Mouse (Mus musculus) hindbrain, embryonic 16.5 days (tissue): ENCODE data around the gene Nacc2. TPM values are rescaled to one million over a fixed set of nuclear protein-coding genes. Genes with fewer than 3 reads are reported as not detected.

Experiments used
- ATAC-seq: fragments of 200-750 bp; cut with Nextera tagmentation; 2 replicates; pipeline ENCODE4 v1.8.0; 2017; ENCODE audit warnings: moderate TSS enrichment, moderate library complexity
- H3K27ac ChIP-seq: fragments of 300-500 bp; sonication (generic); 2 replicates; pipeline ENCODE4 v1.5.1; 2014; ENCODE audit warnings: low read depth, mild to moderate bottlenecking, control low read depth, low read length, moderate library complexity
- H3K27me3 ChIP-seq: fragments of 300-500 bp; sonication (generic); replicated peaks from 2 replicates; pipeline ENCODE4 v1.6.1; 2014; ENCODE audit warnings: low read length; ENCODE audit not compliant: control insufficient read depth, insufficient read depth
- H3K36me3 ChIP-seq: fragments of 300-500 bp; sonication (generic); 2 replicates; pipeline ENCODE4 v1.6.1; 2014; ENCODE audit warnings: mild to moderate bottlenecking, low read length, moderate library complexity, mixed read lengths; ENCODE audit not compliant: control insufficient read depth, insufficient read depth
- H3K4me1 ChIP-seq: fragments of 300-500 bp; sonication (generic); 2 replicates; pipeline ENCODE4 v1.6.1; 2014; ENCODE audit warnings: low read depth, low read length; ENCODE audit not compliant: control insufficient read depth, insufficient read depth
- H3K4me2 ChIP-seq: fragments of 300-500 bp; sonication (generic); 2 replicates; pipeline ENCODE4 v1.6.1; 2014; ENCODE audit warnings: mild to moderate bottlenecking, low read length, control low read depth, moderate library complexity
- H3K4me3 ChIP-seq: fragments of 300-500 bp; sonication (generic); 2 replicates; pipeline ENCODE4 v1.5.1; 2014; ENCODE audit warnings: mild to moderate bottlenecking, low read length, control low read depth, moderate library complexity
- H3K9ac ChIP-seq: fragments of 300-500 bp; sonication (generic); 2 replicates; pipeline ENCODE4 v1.6.1; 2014; ENCODE audit warnings: low read depth, mild to moderate bottlenecking, control low read depth, low read length, moderate library complexity
- H3K9me3 ChIP-seq: fragments of 300-500 bp; sonication (generic); 2 replicates; pipeline ENCODE4 v1.6.1; 2014; ENCODE audit warnings: mild to moderate bottlenecking, low read length, moderate library complexity; ENCODE audit not compliant: control insufficient read depth
- WGBS: fragments of 180-500 bp; shearing (Covaris S2); extraction: QIAGEN DNeasy Blood & Tissue Kit; methylation state at CpG from one replicate; pipeline ENCODE4 v1.1.7; 2014; 5-methylcytosine and 5-hydroxymethylcytosine counted together
- polyA plus RNA-seq: library from polyadenylated mRNA; unstranded; fragments of >200 nt; fragmentation: Nextera tagmentation; extraction: Ambion mirVana; gene quantifications from 2 replicates; pipeline ENCODE4 v1.2.1, GENCODE M21; 2015

Nacc2 gene
- polyA plus RNA-seq, 1 experiment from 2014 or later: 24.5 TPM

DNA sequence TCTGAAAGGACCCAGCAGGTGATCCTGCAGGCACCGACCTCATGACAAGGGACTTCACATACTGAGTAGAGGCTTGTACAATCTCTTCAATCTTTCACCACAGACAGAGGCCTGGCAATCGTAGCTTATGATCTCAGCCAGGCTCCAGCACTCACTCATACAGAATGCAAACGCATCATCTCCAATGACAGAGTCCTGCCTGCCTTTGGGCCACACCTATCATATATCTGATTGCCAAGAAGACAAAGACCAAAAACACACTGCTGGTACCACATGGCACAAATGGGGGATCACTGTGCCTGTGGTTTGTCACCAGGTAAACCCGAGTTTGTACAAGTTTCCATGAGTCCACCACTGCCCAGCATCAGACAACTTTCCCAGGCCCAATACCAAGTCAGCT is 105.7 kb downstream of the Nacc2 start:
- WGBS: 77% methylated on average over 4 of the region's 4 CpGs
- Histone ChIP-seq H3K27me3 (no peaks in the 10 kb centered on the region), H3K4me2 (no peak overlapping the region), H3K9me3 (no peaks in the 10 kb centered on the region), H3K27ac (no peak overlapping the region), H3K4me3 (no peak overlapping the region), H3K36me3 (peaks cover 9% of the 10 kb centered on the region; the same call in 1 of the 2 replicates), H3K9ac (no peak overlapping the region), H3K4me1 (peaks cover 15% of the 10 kb centered on the region)
- ATAC-seq: no peak

DNA sequence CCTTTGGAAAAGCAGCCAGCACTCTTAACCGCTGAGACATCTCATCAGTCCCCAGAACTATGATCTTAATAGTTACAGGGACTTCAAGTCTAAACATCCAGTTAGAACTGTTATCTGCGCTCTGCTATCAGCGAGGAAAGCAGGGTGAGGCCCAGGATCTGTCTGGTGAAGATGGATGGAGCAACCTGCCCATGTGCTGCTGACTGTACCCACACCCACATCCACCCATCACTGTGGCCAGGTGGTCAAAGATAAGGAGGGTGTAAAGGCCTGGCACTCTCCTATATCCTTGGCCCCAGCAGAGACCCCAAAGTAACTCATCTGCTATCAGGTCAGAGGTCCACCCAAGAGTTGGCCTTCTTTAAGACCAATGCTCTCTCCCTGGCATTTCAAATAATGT is 109.3 kb downstream of the Nacc2 start:
- no peaks in the 10 kb centered on the region for H3K4me1 ChIP-seq
- H3K9ac ChIP-seq: no peak overlapping the region
- no peaks in the 10 kb centered on the region for H3K9me3 ChIP-seq
- WGBS: 95% methylated on average over 3 of the region's 3 CpGs
- no peak for ATAC-seq
- H3K27me3 ChIP-seq: no peaks in the 10 kb centered on the region
- H3K36me3 ChIP-seq: peaks cover 30% of the 10 kb centered on the region
- no peak overlapping the region for H3K4me2 ChIP-seq
- H3K4me3 ChIP-seq: no peak overlapping the region
- no peak overlapping the region for H3K27ac ChIP-seq

GRCm38 (mm10) chr2:26011420-26011819 is 111.6 kb downstream of the Nacc2 start:
- Histone ChIP-seq H3K36me3 (peaks cover 48% of the 10 kb centered on the region), H3K4me3 (no peak overlapping the region), H3K9me3 (no peaks in the 10 kb centered on the region), H3K9ac (no peak overlapping the region), H3K27me3 (no peaks in the 10 kb centered on the region), H3K4me1 (no peaks in the 10 kb centered on the region), H3K27ac (no peak overlapping the region), H3K4me2 (no peak overlapping the region)
- 84% methylated on average over 1 of the region's 1 CpGs for WGBS
- ATAC-seq: no peak

Other genes with a start within 250 kb of the Nacc2 start
- gene Camsap1, start 139.9 kb downstream of the Nacc2 start, polyA plus RNA-seq: 23.6 and 46.8 TPM in 2 replicates
- gene Ubac1, start 101.5 kb downstream of the Nacc2 start, polyA plus RNA-seq: 139 and 141 TPM in 2 replicates
- gene Lhx3, start 85.1 kb upstream of the Nacc2 start, polyA plus RNA-seq: 3.3 and 4.5 TPM in 2 replicates
- 15.3 and 16.7 TPM in 2 replicates for gene Qsox2, start 114.3 kb upstream of the Nacc2 start, polyA plus RNA-seq
- gene Ccdc187, start 171.3 kb upstream of the Nacc2 start, polyA plus RNA-seq: 0.15 and 0.19 TPM in 2 replicates
- 177 and 185 TPM in 2 replicates for gene Gpsm1, start 192.3 kb upstream of the Nacc2 start, polyA plus RNA-seq
- gene Dnlz, start 228.9 kb upstream of the Nacc2 start, polyA plus RNA-seq: 30.1 and 32.6 TPM in 2 replicates
- gene Card9, start 237.7 kb upstream of the Nacc2 start, polyA plus RNA-seq: 1.9 and 2.9 TPM in 2 replicates